Mouse (Mus musculus) midbrain, embryonic 13.5 days (tissue): ENCODE data around the gene Parg. TPM values are rescaled to one million over a fixed set of nuclear protein-coding genes. Genes with fewer than 3 reads are reported as not detected.
A peak's percentile ranks its signal among the peaks of the same experiment; 100 is the strongest.
"Not testable (repeated sequence)": the region's sequence is repeated elsewhere in the genome, so short reads cannot be mapped to it uniquely, and the experiment has no call there.

Source experiments
- ATAC-seq: fragments of 200-750 bp; cut with Nextera tagmentation; 2 replicates; pipeline ENCODE4 v1.8.0; 2017; ENCODE audit warnings: mild to moderate bottlenecking, moderate TSS enrichment, moderate library complexity
- H3K27ac ChIP-seq: fragments of 300-500 bp; sonication (generic); 2 replicates; pipeline ENCODE4 v1.5.1; 2015; ENCODE audit warnings: inconsistent platforms, mild to moderate bottlenecking, moderate library complexity
- H3K27me3 ChIP-seq: fragments of 300-500 bp; sonication (generic); 2 replicates; pipeline ENCODE4 v1.6.1; 2015; ENCODE audit warnings: mild to moderate bottlenecking, inconsistent platforms
- H3K36me3 ChIP-seq: fragments of 300-500 bp; sonication (generic); 2 replicates; pipeline ENCODE4 v1.6.1; 2015; ENCODE audit warnings: mild to moderate bottlenecking, inconsistent platforms
- H3K4me1 ChIP-seq: fragments of 300-500 bp; sonication (generic); replicated peaks from 2 replicates; pipeline ENCODE4 v1.6.1; 2015; ENCODE audit warnings: inconsistent platforms
- H3K4me2 ChIP-seq: fragments of 300-500 bp; sonication (generic); replicated peaks from 2 replicates; pipeline ENCODE4 v1.6.1; 2015; ENCODE audit warnings: moderate library complexity, mild to moderate bottlenecking, inconsistent platforms
- H3K4me3 ChIP-seq: fragments of 300-500 bp; sonication (generic); replicated peaks from 2 replicates; pipeline ENCODE4 v1.5.1; 2015; ENCODE audit warnings: mild to moderate bottlenecking, inconsistent platforms
- H3K9ac ChIP-seq: fragments of 300-500 bp; sonication (generic); replicated peaks from 2 replicates; pipeline ENCODE4 v1.6.1; 2015; ENCODE audit warnings: mild to moderate bottlenecking, inconsistent platforms
- H3K9me3 ChIP-seq: fragments of 300-500 bp; sonication (generic); 2 replicates; pipeline ENCODE4 v1.6.1; 2016; ENCODE audit warnings: mild to moderate bottlenecking, inconsistent platforms
- WGBS: fragments of 180-500 bp; shearing (Covaris S2); methylation state at CpG from one replicate; pipeline ENCODE4 v1.1.7; 2015; 5-methylcytosine and 5-hydroxymethylcytosine counted together
- polyA plus RNA-seq: library from polyadenylated mRNA; unstranded; fragments of >200 nt; fragmentation: Nextera tagmentation; extraction: Ambion mirVana; gene quantifications from 2 replicates; pipeline ENCODE4 v1.2.1, GENCODE M21; 2015

The Parg gene
- polyA plus RNA-seq, 1 experiment from 2014 or later, result 44.3 TPM

- H3K27me3 ChIP-seq, result no peaks in the 10 kb centered on the region
- ATAC-seq, result no peak
- 95% methylated on average over 4 of the region's 4 CpGs for WGBS
- H3K36me3 ChIP-seq, result peaks cover 87% of the 10 kb centered on the region
- H3K4me2 ChIP-seq, result no peak overlapping the region
- H3K9ac ChIP-seq, result no peak overlapping the region
- no peaks in the 10 kb centered on the region for H3K9me3 ChIP-seq
- H3K4me3 ChIP-seq, result no peak overlapping the region
- H3K4me1 ChIP-seq, result no peaks in the 10 kb centered on the region
- H3K27ac ChIP-seq, result no peak overlapping the region
Observed at GRCm38 (mm10) chr14:32183846-32184245, 17.9 kb upstream of the Parg start.

GRCm38 (mm10) chr14:32190627-32191391, 10.9 kb upstream of the Parg start:
- Histone ChIP-seq H3K36me3 (peaks cover 60% of the 10 kb centered on the region), H3K27me3 (no peaks in the 10 kb centered on the region), H3K4me2 (no peak overlapping the region), H3K27ac (no peak overlapping the region), H3K4me1 (no peaks in the 10 kb centered on the region), H3K9me3 (no peaks in the 10 kb centered on the region), H3K9ac (no peak overlapping the region), H3K4me3 (no peak overlapping the region)
- no peak for ATAC-seq
- WGBS, result 96% methylated on average over 6 of the region's 6 CpGs

GRCm38 (mm10) chr14:32191926-32192325, 9.8 kb upstream of the Parg start:
- Histone ChIP-seq H3K9ac (no peak overlapping the region), H3K4me1 (no peaks in the 10 kb centered on the region), H3K4me2 (no peak overlapping the region), H3K27me3 (no peaks in the 10 kb centered on the region), H3K9me3 (no peaks in the 10 kb centered on the region), H3K27ac (no peak overlapping the region), H3K36me3 (peaks cover 54% of the 10 kb centered on the region), H3K4me3 (no peak overlapping the region)
- ATAC-seq, result no peak
- WGBS, result 95% methylated on average over 5 of the region's 5 CpGs

- no peak overlapping the region for H3K4me3 ChIP-seq
- no peaks in the 10 kb centered on the region for H3K9me3 ChIP-seq
- WGBS, result 49% methylated on average over 3 of the region's 3 CpGs
- H3K36me3 ChIP-seq, result peaks cover 54% of the 10 kb centered on the region
- no peak for ATAC-seq
- H3K27me3 ChIP-seq, result no peaks in the 10 kb centered on the region
- H3K9ac ChIP-seq, result no peak overlapping the region
- H3K27ac ChIP-seq, result no peak overlapping the region
- H3K4me2 ChIP-seq, result no peak overlapping the region
- H3K4me1 ChIP-seq, result no peaks in the 10 kb centered on the region
Observed at GRCm38 (mm10) chr14:32192437-32192836, 9.3 kb upstream of the Parg start.

GRCm38 (mm10) chr14:32193557-32193956, 8.2 kb upstream of the Parg start:
- H3K27ac ChIP-seq, H3K4me3 ChIP-seq, H3K4me1 ChIP-seq, ATAC-seq, H3K9me3 ChIP-seq, H3K27me3 ChIP-seq, H3K4me2 ChIP-seq, H3K9ac ChIP-seq: not testable (repeated sequence)
- 84% methylated on average over 5 of the region's 5 CpGs for WGBS
- H3K36me3 ChIP-seq, result peaks cover 52% of the 10 kb centered on the region

- peaks cover 25% of the 10 kb centered on the region for H3K36me3 ChIP-seq
- H3K27me3 ChIP-seq, result no peaks in the 10 kb centered on the region
- ATAC-seq, result peak; percentile 41
- no peak overlapping the region for H3K27ac ChIP-seq
- peak overlapping the region; percentile 91 for H3K4me2 ChIP-seq
- under 1% methylated on average over 26 of the region's 26 CpGs for WGBS
- H3K4me3 ChIP-seq, result peak overlapping the region; percentile 86
- H3K9me3 ChIP-seq, result no peaks in the 10 kb centered on the region
- H3K4me1 ChIP-seq, result peaks cover 31% of the 10 kb centered on the region
- peak overlapping the region; percentile 92 for H3K9ac ChIP-seq
Observed at GRCm38 (mm10) chr14:32201354-32201753, 395 bp upstream of the Parg start.

- H3K4me1 ChIP-seq, result no peaks in the 10 kb centered on the region
- no peak overlapping the region for H3K9ac ChIP-seq
- no peak for ATAC-seq
- no peak overlapping the region for H3K27ac ChIP-seq
- no peaks in the 10 kb centered on the region for H3K9me3 ChIP-seq
- no peak overlapping the region for H3K4me2 ChIP-seq
- H3K27me3 ChIP-seq, result no peaks in the 10 kb centered on the region
- no peak overlapping the region for H3K4me3 ChIP-seq
- H3K36me3 ChIP-seq, result peaks cover 17% of the 10 kb centered on the region
Observed at GRCm38 (mm10) chr14:32226601-32227000, 24.9 kb downstream of the Parg start.

GRCm38 (mm10) chr14:32228996-32229395, 27.2 kb downstream of the Parg start:
- Histone ChIP-seq H3K27ac (no peak overlapping the region), H3K9ac (no peak overlapping the region), H3K36me3 (peaks cover 21% of the 10 kb centered on the region), H3K4me1 (no peaks in the 10 kb centered on the region), H3K4me2 (no peak overlapping the region), H3K4me3 (no peak overlapping the region), H3K27me3 (no peaks in the 10 kb centered on the region), H3K9me3 (no peaks in the 10 kb centered on the region)
- WGBS, result 0% methylated on average over 2 of the region's 2 CpGs
- no peak for ATAC-seq

- Histone ChIP-seq H3K4me2 (no peak overlapping the region), H3K4me3 (no peak overlapping the region), H3K27me3 (no peaks in the 10 kb centered on the region), H3K4me1 (peaks cover 10% of the 10 kb centered on the region; the same call in 1 of the 2 replicates), H3K9ac (no peak overlapping the region), H3K36me3 (peaks cover 31% of the 10 kb centered on the region), H3K9me3 (no peaks in the 10 kb centered on the region), H3K27ac (no peak overlapping the region)
- 87% methylated on average over 4 of the region's 4 CpGs for WGBS
- ATAC-seq, result no peak
Observed at GRCm38 (mm10) chr14:32242401-32242800, 40.7 kb downstream of the Parg start.

- Histone ChIP-seq H3K4me1 (peaks cover 15% of the 10 kb centered on the region; the same call in 1 of the 2 replicates), H3K9ac (no peak overlapping the region), H3K36me3 (peaks cover 19% of the 10 kb centered on the region), H3K27me3 (no peaks in the 10 kb centered on the region), H3K4me2 (no peak overlapping the region), H3K4me3 (no peak overlapping the region), H3K9me3 (no peaks in the 10 kb centered on the region), H3K27ac (no peak overlapping the region; the same call in 1 of the 2 replicates)
- ATAC-seq, result no peak
- WGBS, result 18% methylated on average over 2 of the region's 2 CpGs
Observed at GRCm38 (mm10) chr14:32246019-32246418, 44.3 kb downstream of the Parg start.

GRCm38 (mm10) chr14:32249616-32250015, 47.9 kb downstream of the Parg start:
- WGBS, result 84% methylated on average over 6 of the region's 6 CpGs
- no peak overlapping the region for H3K9ac ChIP-seq
- peaks cover 15% of the 10 kb centered on the region; the same call in 1 of the 2 replicates for H3K4me1 ChIP-seq
- H3K4me3 ChIP-seq, result no peak overlapping the region
- H3K27me3 ChIP-seq, result no peaks in the 10 kb centered on the region
- H3K4me2 ChIP-seq, result no peak overlapping the region
- peaks cover 12% of the 10 kb centered on the region for H3K36me3 ChIP-seq
- no peaks in the 10 kb centered on the region for H3K9me3 ChIP-seq
- no peak for ATAC-seq
- no peak overlapping the region for H3K27ac ChIP-seq

GRCm38 (mm10) chr14:32260830-32261229, 59.1 kb downstream of the Parg start:
- Histone ChIP-seq H3K27ac (no peak overlapping the region), H3K4me1 (no peaks in the 10 kb centered on the region), H3K4me3 (no peak overlapping the region), H3K36me3 (peaks cover 38% of the 10 kb centered on the region), H3K9ac (no peak overlapping the region), H3K4me2 (no peak overlapping the region), H3K9me3 (no peaks in the 10 kb centered on the region), H3K27me3 (no peaks in the 10 kb centered on the region)
- no peak for ATAC-seq
- 87% methylated on average over 6 of the region's 6 CpGs for WGBS

- Histone ChIP-seq H3K27me3 (no peaks in the 10 kb centered on the region), H3K27ac (no peak overlapping the region), H3K4me3 (no peak overlapping the region), H3K4me1 (no peaks in the 10 kb centered on the region), H3K9ac (no peak overlapping the region), H3K9me3 (no peaks in the 10 kb centered on the region), H3K4me2 (no peak overlapping the region), H3K36me3 (peaks cover 31% of the 10 kb centered on the region)
- WGBS, result 90% methylated on average over 2 of the region's 2 CpGs
- no peak for ATAC-seq
Observed at GRCm38 (mm10) chr14:32261741-32262140, 60.0 kb downstream of the Parg start.
